Mouse (Mus musculus) left cerebral cortex, postnatal 10 days (tissue): ENCODE measurements around the gene Grik3. TPM values are rescaled to one million over a fixed set of nuclear protein-coding genes. Genes with fewer than 3 reads are reported as not detected.

Experiments
- DNase-seq, 2 experiments: peaks; one replicate each; pipeline ENCODE4 v3.0.0; 2021 to 2022; ENCODE audit warnings: low spot score in 2 of 2, mixed read lengths in 1 of 2; ENCODE audit errors: extremely low spot score in 1 of 2
- intact Hi-C: fragments of 180-260 bp; cut with DNase I; formaldehyde crosslinking; loops from one replicate; pipeline ENCODE4 v1.15.1; 2025
- total RNA-seq, 2 experiments: library from RNA; stranded (reverse); gene quantifications; 2 replicates each; pipeline ENCODE4 v1.2.3; 2021

Grik3 gene
- total RNA-seq, 2 experiments from 2014 or later: 56.4 to 56.5 TPM

DNA sequence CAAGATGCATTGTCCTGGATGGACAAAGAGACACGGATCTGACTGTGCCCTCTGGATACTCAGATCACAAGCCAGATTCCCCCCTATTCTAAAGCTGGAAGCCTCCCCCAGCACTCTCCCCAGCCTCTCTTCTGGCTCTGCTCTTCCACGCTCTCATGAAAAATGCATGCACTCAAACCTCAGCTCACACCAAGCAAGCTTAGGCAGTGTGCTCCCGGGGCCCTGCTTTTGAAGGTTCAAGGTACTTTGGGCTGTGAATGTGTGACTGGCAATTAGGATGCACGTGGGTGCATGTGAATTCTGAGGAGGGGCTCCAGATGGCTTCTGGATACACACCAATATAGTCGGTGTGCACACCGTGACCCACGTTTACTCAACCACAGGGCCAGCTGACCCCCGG is 172.8 kb downstream of the Grik3 start:
- intact Hi-C loops: no loop called here
- no peak for DNase-seq

DNA sequence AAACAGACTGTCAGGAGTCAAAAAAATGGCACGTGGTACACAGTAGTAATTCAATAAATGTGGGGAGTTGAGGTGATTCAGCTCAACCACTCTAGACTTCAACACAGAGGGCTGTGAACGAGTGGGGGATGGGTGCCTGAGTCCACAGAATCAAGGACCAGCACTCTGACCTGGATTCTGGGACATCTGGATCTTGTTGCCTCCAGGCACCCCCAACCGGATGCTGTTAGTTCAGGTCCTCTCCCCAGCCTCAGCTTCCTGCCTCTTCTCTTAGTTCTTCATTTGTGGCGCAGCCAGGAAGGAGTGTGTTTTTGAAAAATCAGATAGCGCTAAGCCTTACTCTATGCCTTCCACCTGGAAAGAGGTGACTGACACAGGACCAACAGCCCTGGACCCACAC is 175.5 kb downstream of the Grik3 start:
- intact Hi-C loops: no loop called here
- DNase-seq: no peak

DNA sequence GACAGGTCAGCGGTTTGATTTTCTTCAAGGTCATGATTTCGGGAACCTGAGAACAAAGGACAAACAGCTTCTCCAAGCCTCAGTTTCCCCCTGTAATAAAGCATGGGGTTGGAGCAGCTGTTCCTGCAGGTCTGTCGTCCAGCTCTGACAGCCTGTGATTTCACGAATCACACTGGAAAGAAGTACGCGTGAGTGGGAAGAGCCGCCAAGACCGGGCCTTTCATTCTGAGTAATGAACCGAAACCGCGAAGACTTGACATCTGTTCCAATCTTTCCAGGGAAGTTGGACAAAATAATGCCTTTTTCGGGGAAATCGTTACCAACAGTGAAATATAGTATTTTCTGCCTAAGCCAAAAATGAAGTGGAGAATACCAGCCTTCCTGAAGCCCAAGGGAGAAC is 191.5 kb downstream of the Grik3 start:
- intact Hi-C loops: no loop called here

DNA sequence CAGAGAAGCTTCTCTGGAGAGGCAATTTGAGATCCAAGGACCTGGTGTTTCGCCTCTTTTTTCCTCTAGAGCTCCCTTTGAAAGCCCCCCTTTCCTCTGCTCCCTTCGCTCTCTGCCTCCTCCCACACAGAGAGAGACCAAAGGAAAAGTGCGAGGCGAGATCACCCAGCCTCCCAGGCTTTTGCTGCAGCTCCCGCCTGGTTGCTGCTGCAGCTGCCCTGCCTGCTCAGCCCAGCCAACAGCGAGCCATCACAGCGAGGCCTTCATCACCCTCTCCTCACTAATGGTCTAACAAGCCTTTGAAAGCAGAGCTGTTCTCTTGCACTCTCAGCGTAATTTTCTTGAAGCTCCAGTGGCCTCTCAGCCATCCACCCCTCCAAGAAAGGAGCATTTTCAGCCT is 196.6 kb downstream of the Grik3 start:
- no peak for DNase-seq

More for the DNA sequence above, 191.5 kb downstream of the Grik3 start:
- DNase-seq: peak in 1 of 2 experiments; percentile 55

DNA sequence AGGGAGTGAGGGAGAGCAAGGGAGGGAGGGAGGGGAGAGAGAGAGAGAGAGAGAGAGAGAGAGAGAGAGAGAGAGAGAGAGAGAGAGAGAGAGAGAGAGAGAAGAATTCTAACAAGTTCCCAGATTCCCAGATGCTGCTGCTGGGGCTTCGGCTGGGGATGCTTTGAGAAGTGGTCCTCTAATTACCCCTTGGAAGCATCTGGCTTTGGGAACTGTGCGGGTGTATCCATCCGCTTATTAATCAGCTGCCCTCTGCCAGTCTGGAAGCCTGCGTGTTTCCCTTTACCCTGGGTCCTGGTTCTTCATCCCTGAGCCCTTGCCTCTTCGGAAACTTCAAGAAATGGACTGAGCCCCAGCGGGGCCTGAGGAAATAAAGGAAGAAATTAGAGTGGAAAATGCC is 204.9 kb downstream of the Grik3 start:
- DNase-seq: no peak
- intact Hi-C loops: no loop called here

More for the DNA sequence above, 196.6 kb downstream of the Grik3 start:
- intact Hi-C loops: no loop called here

DNA sequence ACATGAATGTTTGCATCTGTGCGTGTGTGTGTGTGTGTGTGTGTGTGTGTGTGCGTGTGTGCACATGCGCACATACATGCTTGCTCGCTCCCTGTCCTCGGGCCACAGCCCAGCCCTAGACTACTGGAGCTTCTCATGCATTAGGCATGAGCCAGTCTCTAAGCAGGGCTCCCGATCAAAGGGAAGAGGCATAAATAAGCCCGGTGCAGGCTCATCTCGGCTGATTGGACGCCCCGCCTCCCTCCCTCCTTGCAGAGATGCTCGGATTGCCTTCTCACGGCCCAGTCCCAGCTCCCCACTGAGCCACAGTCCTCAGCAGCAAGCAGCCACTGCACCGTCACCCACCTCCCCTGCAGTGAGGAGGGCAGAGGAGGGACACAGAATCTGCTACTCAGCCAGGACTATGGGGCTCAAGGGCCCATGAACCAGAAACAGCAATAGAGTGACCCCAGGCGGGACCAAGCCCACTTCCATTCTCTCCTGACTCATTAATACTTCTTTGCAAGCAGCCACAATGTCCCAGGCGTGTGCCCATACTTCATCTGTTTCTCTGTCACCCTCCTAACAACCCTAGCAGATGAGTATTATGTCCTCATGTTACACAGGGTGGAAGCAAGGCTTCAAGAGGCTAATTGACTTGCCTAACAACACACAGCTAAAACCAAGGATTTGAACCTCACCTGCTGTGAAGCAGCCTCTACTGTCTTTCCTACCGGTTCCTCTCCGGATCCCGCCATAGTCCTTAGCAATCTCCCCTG is 205.9 kb downstream of the Grik3 start:
- intact Hi-C loops: no loop called here
- no peak for DNase-seq

DNA sequence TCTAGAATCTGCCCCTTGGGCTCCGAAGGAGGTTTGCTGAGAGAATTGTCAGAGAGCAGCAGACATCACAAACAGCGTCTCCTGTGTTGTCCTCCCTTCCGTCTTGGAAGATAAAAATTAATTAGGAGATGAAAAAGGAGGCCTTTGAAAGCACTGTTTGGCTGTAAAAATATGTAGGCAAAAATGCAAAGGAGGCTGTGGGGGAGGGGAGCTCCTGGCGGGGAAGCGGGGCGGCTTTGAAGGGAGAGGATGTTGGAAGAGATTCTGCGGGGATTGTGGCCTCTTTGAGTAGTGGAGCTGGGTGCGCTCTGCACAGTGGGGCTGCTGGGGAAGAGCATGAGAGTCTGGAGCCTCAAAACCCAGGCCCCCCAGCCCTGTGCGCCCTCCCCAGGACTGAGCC is 207.1 kb downstream of the Grik3 start:
- intact Hi-C loops: no loop called here
- DNase-seq: no peak

DNA sequence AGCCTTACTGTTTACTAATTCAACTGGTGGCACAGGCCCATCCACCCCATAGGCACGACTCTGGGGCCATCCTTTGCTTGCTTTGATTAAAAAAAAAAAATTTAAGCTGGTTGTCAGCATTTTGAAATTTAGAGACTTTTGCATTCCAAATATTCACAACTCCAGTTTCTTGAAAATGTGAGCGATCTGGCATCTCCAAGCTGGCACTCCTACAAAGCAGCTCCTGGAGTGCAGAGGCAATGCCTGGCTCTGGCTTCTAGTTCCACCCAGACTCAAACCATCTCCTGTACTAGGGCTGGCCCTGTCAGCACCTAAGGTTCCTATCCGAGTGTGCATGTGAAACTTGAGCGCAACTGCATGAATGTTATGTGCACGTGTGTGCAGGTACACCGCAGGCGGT is 208.6 kb downstream of the Grik3 start:
- no peak for DNase-seq
- intact Hi-C loops: no loop called here

DNA sequence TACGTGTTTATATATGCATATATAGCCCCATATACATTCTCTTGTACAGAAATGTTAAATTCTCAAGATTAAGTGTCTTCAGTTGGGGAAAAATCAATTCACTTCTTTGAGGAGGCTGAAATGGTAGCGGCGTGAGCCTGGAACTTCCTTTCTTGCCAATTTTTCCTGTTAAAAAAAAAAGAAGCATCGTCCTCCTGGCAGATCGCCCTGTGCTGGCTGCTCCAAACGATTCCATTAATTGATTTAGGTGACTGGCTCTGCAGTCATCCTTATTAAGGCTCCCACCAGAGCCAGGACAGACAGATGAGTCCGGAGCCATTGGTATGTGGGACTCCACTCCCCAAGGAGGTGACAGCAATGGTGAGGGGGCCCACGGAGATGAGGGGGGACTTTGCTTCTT is 209.8 kb downstream of the Grik3 start:
- intact Hi-C loops: no loop called here

DNA sequence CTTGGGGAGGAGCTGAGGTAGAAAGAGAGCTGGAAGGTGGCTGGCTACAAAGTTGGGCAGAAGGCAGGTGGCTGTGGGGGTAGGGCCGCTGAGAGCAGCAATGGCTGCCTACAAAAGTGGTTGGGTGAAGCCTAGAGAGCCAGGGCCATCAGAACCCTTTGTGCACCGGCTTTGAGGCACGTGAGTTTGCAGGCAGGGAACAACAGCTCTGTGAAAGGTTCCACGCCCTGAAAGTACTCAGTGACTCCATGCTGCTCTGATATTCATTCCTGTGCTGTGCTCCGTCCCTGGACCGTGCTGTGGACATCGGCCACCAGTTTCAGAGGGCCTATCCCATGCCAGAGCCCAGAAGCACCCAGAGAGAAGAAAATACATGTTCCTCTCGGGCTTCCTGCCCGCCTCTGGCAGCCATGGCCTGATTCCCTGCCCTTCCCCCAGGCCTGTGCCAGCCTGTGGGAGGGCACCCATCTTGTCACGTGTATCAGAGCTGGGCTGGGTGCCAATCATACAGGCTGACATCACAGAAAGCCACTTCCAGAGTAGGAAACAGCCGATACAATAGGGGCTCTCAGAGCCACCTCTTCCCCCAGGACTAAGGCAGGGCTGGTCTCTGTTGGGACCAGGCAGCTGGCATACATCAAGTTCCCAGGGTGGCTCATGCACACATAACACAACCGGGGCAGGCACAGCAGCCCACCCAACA is 212.3 kb downstream of the Grik3 start:
- intact Hi-C loops: loop anchor here (2.0 kb wide), 1 partner anchor 212 kb away; the partner anchor contains the start of gene Grik3
- DNase-seq: peak; percentile 85 to 90

More for the DNA sequence above, 209.8 kb downstream of the Grik3 start:
- DNase-seq: no peak

DNA sequence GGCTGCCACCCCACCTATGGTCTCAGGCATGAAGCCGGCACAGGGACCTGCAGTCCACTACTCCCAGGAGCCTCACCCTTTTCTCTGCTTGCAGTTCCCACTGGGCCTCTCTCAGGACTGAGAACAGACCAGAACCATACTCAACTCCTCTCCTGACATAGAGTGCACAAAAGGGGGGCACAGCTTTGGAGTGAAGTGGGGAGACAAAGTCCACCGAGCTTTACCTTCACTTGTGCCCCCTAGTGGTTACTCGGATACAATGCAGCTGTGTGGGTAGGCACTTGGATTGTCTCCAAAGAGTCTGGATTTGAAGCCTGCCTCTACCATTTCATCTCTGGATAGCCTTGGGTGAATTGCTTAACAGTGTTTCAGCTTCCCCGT is 212.8 kb downstream of the Grik3 start:
- intact Hi-C loops: loop anchor here (2.0 kb wide), 1 partner anchor 212 kb away; the partner anchor contains the start of gene Grik3
- peak in 1 of 2 experiments; percentile 34 for DNase-seq

DNA sequence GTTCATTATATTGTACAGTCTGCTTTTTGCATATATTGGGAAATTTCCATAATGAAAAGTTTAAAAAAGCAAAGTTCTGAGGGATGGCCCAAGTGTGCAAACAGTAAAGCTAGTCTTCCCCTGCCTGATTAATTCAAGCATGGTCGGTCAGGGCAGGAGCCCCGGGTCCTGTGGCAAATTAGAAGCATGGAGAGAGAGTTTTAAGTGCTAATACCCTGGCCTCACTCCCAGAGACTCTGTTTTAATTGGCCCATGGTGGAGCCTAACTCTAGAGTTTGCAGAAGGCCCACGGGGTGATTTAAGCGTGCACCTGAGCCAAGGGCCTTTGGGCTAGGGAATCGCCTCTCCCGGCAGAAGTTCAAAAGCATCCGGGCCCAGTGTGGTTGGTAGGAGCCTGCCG is 215.2 kb downstream of the Grik3 start:
- DNase-seq: peak in 1 of 2 experiments; percentile 22
- intact Hi-C loops: no loop called here

DNA sequence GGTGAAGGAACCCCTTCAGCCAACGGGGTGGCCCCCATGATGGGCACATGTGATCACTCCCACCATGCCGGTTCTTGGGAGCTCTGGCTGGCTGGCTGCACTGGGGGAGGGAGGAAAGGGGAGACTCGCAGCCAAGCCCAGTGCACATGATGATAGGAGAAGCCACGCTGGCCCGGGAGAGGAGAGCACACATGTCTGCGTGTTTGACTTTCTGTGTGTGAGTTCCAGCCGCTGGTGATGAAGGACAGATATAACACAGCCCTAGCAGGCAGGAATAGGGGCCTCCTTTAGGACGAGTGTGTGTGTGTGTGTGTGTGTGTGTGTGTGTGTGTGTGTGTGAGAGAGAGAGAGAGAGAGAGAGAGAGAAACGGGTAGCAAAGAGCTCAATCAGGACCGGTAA is 219.2 kb downstream of the Grik3 start:
- no peak for DNase-seq
- intact Hi-C loops: no loop called here

DNA sequence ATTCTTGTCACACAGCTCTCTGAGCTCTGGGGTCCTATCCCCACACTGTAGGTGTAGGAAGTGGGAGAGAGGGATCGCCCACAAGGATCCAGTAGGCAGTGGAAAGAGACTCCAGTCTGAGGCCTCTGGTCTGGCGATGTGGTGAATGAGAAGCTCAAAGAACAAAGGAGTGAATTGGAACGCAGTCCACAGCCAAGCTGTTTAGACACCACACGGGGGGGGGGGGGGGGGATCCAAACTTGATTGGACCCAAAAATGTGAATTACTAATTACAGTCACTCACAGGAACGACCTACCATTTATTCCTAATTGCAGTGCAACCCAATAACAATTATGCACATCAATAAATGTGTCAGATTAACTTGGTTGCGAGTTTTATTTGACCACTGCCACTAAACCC is 227.4 kb downstream of the Grik3 start:
- DNase-seq: no peak
- intact Hi-C loops: no loop called here

DNA sequence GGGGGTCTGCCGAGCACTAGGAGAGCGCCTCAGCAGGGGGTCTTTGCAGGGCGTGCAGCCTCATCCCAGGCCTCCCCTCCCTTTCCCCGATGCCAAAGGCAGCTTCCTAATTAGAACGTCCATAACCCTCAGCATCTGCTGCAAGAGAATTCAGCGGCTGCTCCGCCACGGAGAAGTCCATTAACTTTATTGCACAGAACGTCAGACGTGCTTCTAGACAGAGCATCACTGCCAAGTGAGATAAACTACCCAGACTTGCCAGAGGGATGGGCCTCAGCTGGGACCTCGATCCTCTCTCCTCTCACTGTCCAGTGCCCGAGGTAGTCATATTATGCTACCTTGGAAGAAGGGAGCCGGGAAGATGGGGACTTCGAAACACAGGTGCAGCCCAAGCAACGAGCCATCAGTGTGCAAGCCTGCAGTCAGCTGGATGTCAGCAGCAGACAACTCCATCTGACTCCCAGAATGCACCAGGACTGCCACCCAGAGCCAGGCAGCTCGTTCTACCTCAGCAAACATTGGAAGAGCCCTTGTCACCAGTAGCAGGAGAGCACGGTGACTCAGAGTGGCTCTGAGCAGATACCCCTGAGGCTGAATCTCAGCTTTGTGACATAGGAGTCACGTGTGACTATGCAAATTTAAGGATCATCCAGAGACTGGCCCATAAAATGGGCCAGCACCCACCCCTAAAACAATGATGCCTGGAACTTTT is 228.1 kb downstream of the Grik3 start:
- intact Hi-C loops: no loop called here
- DNase-seq: peak in 1 of 2 experiments; percentile 21

DNA sequence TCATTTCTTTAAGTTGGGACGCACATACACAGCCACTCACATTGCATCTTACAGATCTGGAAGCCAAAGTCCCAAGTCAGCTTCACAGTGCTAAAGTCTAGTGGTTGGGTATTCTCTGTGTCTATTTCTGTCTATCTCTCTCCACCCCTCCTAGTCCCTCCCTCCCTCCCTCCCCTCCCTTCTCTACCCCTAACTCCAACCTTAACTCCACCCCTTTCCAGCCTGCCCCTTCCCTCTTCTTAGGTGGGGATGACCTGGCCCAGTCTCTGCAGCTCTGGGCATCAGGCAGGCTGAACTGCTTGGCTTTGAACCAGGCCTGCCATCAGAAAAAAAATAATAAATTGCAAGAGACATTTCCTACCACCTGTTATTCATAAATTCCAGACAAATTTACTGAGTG is 235.7 kb downstream of the Grik3 start:
- intact Hi-C loops: no loop called here
- no peak for DNase-seq

DNA sequence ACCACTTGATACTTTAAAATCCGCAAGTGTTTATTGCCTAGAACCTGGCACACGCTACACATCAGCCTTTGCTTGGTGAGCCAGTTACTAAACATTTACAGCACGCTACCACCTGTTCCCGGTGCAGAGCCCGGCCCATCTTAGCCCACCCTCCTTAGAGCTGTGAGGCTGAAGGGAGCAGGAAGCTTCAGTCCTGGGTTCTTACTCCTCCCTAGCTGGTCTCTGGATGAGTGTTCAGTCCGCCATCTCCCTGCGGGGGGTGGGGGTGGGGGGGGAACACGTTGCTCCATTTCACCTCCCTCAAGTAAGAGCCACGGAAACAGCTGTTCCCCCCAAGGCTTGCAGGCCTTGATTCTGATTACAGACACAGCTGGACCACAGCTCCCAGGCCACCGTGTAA is 236.5 kb downstream of the Grik3 start:
- intact Hi-C loops: no loop called here
- DNase-seq: peak in 1 of 2 experiments; percentile 8

DNA sequence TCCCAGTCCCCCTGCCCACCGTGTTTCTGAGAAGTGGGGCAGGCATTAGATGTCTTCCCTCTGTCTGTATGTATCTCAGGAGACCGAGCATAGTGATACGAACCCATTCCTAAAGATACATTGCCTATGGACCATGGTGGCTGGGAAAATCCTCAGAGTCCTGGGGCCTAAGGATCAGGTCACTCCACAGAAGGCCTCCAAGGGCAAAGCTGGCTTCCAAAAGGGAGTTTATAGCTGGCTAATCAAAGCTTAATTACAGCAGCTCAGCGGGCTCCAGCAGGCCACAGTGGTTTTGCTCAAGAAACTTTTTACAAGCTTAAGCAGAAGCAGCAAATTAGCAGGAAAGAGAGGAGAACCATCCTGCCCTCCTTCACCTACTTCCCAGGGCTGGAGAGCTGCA is 237.1 kb downstream of the Grik3 start:
- intact Hi-C loops: no loop called here
- peak in 1 of 2 experiments; percentile 2 for DNase-seq

DNA sequence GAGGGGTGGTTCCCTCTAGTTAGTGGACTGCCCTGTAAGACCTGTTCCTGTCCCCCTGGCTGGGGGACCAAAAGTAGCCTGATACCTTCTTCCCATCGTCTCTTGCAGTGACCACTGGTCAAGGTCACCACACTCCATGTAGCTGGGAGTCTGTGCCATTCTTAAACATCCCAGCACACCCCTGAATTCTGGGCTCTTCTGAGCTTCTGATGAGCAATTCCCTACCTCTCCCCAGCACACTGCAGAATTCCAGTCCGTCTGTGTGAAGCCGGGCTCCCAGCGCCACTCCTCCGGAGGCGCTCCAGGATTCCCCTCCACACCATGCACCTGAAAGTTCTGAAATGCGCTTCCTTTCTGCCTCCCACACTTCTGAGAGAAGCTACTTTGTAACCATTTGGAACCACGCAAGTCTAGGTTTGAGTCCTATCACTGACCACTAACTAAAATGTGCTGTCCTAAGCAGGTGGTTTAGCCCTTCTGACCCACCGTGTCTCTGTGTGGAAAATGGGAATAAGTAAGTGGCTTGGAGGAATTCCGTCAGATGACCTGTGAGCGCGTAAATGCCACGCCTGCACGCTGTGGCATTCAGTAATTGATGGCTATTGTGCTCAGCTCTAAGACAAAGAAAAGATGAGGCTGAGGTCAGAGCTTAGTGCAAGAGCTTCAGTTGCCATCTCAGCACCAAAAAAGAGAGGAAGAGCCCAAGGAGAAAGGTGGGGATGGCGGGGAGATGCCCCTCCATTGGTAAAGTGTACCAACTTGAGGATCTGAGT is 237.8 kb downstream of the Grik3 start:
- DNase-seq: peak in 1 of 2 experiments; percentile 11
- intact Hi-C loops: no loop called here
